Mouse (Mus musculus) neural tube, embryonic 11.5 days (tissue): ENCODE results near the gene Usp2. TPM values are rescaled to one million over a fixed set of nuclear protein-coding genes. Genes with fewer than 3 reads are reported as not detected.

Experiments
- ATAC-seq: fragments of 200-750 bp; cut with Nextera tagmentation; 2 replicates; pipeline ENCODE4 v1.8.0; 2017; ENCODE audit warnings: moderate number of reproducible peaks, mild to moderate bottlenecking, moderate TSS enrichment, moderate library complexity; ENCODE audit not compliant: insufficient read depth, low FRiP score, low TSS enrichment
- DNase-seq: peaks from one replicate; pipeline ENCODE4 v3.0.0-alpha.2; 2015; ENCODE audit warnings: low spot score
- H3K27ac ChIP-seq: fragments of 300-500 bp; sonication (generic); 2 replicates; pipeline ENCODE4 v1.5.1; 2014; ENCODE audit warnings: low read depth, mild to moderate bottlenecking, low read length
- H3K27me3 ChIP-seq: fragments of 300-500 bp; sonication (generic); 2 replicates; pipeline ENCODE4 v1.6.1; 2014; ENCODE audit warnings: mild to moderate bottlenecking, low read length, mixed read lengths; ENCODE audit not compliant: control insufficient read depth, insufficient read depth
- H3K36me3 ChIP-seq: fragments of 300-500 bp; sonication (generic); 2 replicates; pipeline ENCODE4 v1.6.1; 2014; ENCODE audit warnings: mild to moderate bottlenecking, low read length, moderate library complexity, mixed read lengths; ENCODE audit not compliant: control insufficient read depth, insufficient read depth
- H3K4me1 ChIP-seq: fragments of 300-500 bp; sonication (generic); 2 replicates; pipeline ENCODE4 v1.6.1; 2014; ENCODE audit warnings: low read length, mixed read lengths; ENCODE audit not compliant: control insufficient read depth, insufficient read depth
- H3K4me2 ChIP-seq: fragments of 300-500 bp; sonication (generic); 2 replicates; pipeline ENCODE4 v1.6.1; 2014; ENCODE audit warnings: low read depth, mild to moderate bottlenecking, moderate library complexity
- H3K4me3 ChIP-seq: fragments of 300-500 bp; sonication (generic); 2 replicates; pipeline ENCODE4 v1.5.1; 2014; ENCODE audit warnings: low read depth, low read length
- H3K9ac ChIP-seq: fragments of 300-500 bp; sonication (generic); 2 replicates; pipeline ENCODE4 v1.6.1; 2014; ENCODE audit warnings: mild to moderate bottlenecking, low read length
- H3K9me3 ChIP-seq: fragments of 300-500 bp; sonication (generic); 2 replicates; pipeline ENCODE4 v1.6.1; 2016; ENCODE audit warnings: low read length; ENCODE audit not compliant: control insufficient read depth
- WGBS: fragments of 180-500 bp; shearing (Covaris S2); extraction: QIAGEN DNeasy Blood & Tissue Kit; methylation state at CpG from one replicate; pipeline ENCODE4 v1.1.7; 2014; 5-methylcytosine and 5-hydroxymethylcytosine counted together
- polyA plus RNA-seq: library from polyadenylated mRNA; unstranded; fragments of >200 nt; fragmentation: Nextera tagmentation; extraction: Ambion mirVana; gene quantifications from 2 replicates; pipeline ENCODE4 v1.2.1, GENCODE M21; 2014

Gene Usp2
- 10.5 and 11.7 TPM in 2 replicates for polyA plus RNA-seq

GRCm38 (mm10) chr9:44066785-44067225 is at the start of gene Usp2:
Usp2 (plus strand) TSS chr9:44067021.
- H3K9me3 ChIP-seq, result no peaks in the 10 kb centered on the region
- peak within 1 kb of the TSS; percentile 81 for H3K4me2 ChIP-seq
- no peaks in the 10 kb centered on the region for H3K27me3 ChIP-seq
- H3K27ac ChIP-seq, result no peak within 1 kb of the TSS
- no peaks in the 10 kb centered on the region for H3K36me3 ChIP-seq
- DNase-seq (peak; percentile 98), ATAC-seq (peak; percentile 95)
- peak within 1 kb of the TSS; percentile 40 for H3K4me3 ChIP-seq
- peaks cover 17% of the 10 kb centered on the region for H3K4me1 ChIP-seq
- WGBS, result under 1% methylated on average over 38 of the region's 38 CpGs
- H3K9ac ChIP-seq, result peak within 1 kb of the TSS; percentile 44

- H3K4me1 ChIP-seq, result no peaks in the 10 kb centered on the region
- no peak overlapping the region for H3K27ac ChIP-seq
- 75% methylated on average over 5 of the region's 5 CpGs for WGBS
- H3K4me2 ChIP-seq, result no peak overlapping the region
- H3K27me3 ChIP-seq, result no peaks in the 10 kb centered on the region
- ATAC-seq, result no peak
- no peaks in the 10 kb centered on the region for H3K9me3 ChIP-seq
- DNase-seq, result no peak
- no peaks in the 10 kb centered on the region for H3K36me3 ChIP-seq
- H3K4me3 ChIP-seq, result no peak overlapping the region
- H3K9ac ChIP-seq, result no peak overlapping the region
These were observed 49.0 kb upstream of the Usp2 start for GRCm38 (mm10) chr9:44017846-44018245.

- no peak overlapping the region for H3K4me3 ChIP-seq
- WGBS, result 86% methylated on average over 7 of the region's 7 CpGs
- no peaks in the 10 kb centered on the region for H3K36me3 ChIP-seq
- H3K9me3 ChIP-seq, result no peaks in the 10 kb centered on the region
- no peak for ATAC-seq
- no peak overlapping the region for H3K27ac ChIP-seq
- no peak overlapping the region for H3K9ac ChIP-seq
- no peak for DNase-seq
- H3K27me3 ChIP-seq, result no peaks in the 10 kb centered on the region
- H3K4me1 ChIP-seq, result no peaks in the 10 kb centered on the region
- no peak overlapping the region for H3K4me2 ChIP-seq
These were observed 46.8 kb upstream of the Usp2 start for GRCm38 (mm10) chr9:44020001-44020400.

GRCm38 (mm10) chr9:44022100-44022847 is 44.5 kb upstream of the Usp2 start:
- no peak overlapping the region for H3K27ac ChIP-seq
- no peak overlapping the region for H3K4me3 ChIP-seq
- no peaks in the 10 kb centered on the region for H3K9me3 ChIP-seq
- no peak for ATAC-seq
- DNase-seq, result no peak
- H3K4me1 ChIP-seq, result no peaks in the 10 kb centered on the region
- no peaks in the 10 kb centered on the region for H3K27me3 ChIP-seq
- 66% methylated on average over 8 of the region's 8 CpGs for WGBS
- no peak overlapping the region for H3K9ac ChIP-seq
- no peak overlapping the region for H3K4me2 ChIP-seq
- H3K36me3 ChIP-seq, result no peaks in the 10 kb centered on the region

GRCm38 (mm10) chr9:44024096-44024495 is 42.7 kb upstream of the Usp2 start:
- Histone ChIP-seq H3K4me1 (no peaks in the 10 kb centered on the region), H3K36me3 (no peaks in the 10 kb centered on the region), H3K27ac (no peak overlapping the region), H3K4me3 (no peak overlapping the region), H3K27me3 (no peaks in the 10 kb centered on the region), H3K9me3 (no peaks in the 10 kb centered on the region), H3K9ac (no peak overlapping the region), H3K4me2 (no peak overlapping the region)
- DNase-seq, result no peak
- no peak for ATAC-seq
- WGBS, result 88% methylated on average over 3 of the region's 3 CpGs

- Histone ChIP-seq H3K36me3 (no peaks in the 10 kb centered on the region), H3K27ac (no peak overlapping the region), H3K4me1 (no peaks in the 10 kb centered on the region), H3K9ac (no peak overlapping the region), H3K4me3 (no peak overlapping the region), H3K4me2 (no peak overlapping the region), H3K27me3 (no peaks in the 10 kb centered on the region), H3K9me3 (no peaks in the 10 kb centered on the region)
- DNase-seq, result no peak
- ATAC-seq, result no peak
- WGBS, result 58% methylated on average over 5 of the region's 5 CpGs
These were observed 37.1 kb upstream of the Usp2 start for GRCm38 (mm10) chr9:44029580-44030236.

- H3K27ac ChIP-seq, result no peak overlapping the region
- H3K9ac ChIP-seq, result no peak overlapping the region
- H3K4me2 ChIP-seq, result no peak overlapping the region
- ATAC-seq (no peak), DNase-seq (no peak)
- no peaks in the 10 kb centered on the region for H3K36me3 ChIP-seq
- WGBS, result 89% methylated on average over 4 of the region's 4 CpGs
- H3K27me3 ChIP-seq, result no peaks in the 10 kb centered on the region
- H3K4me1 ChIP-seq, result no peaks in the 10 kb centered on the region
- H3K9me3 ChIP-seq, result no peaks in the 10 kb centered on the region
- no peak overlapping the region for H3K4me3 ChIP-seq
These were observed 36.2 kb upstream of the Usp2 start for GRCm38 (mm10) chr9:44030646-44031045.

- Histone ChIP-seq H3K36me3 (no peaks in the 10 kb centered on the region), H3K9me3 (no peaks in the 10 kb centered on the region)
- 84% methylated on average over 5 of the region's 5 CpGs for WGBS
These were observed 35.7 kb upstream of the Usp2 start for GRCm38 (mm10) chr9:44031079-44031478.

GRCm38 (mm10) chr9:44031946-44032345 is 34.9 kb upstream of the Usp2 start:
- ATAC-seq (no peak), DNase-seq (no peak)
- H3K4me3 ChIP-seq, result no peak overlapping the region
- no peaks in the 10 kb centered on the region for H3K36me3 ChIP-seq
- no peak overlapping the region for H3K4me2 ChIP-seq
- no peaks in the 10 kb centered on the region for H3K9me3 ChIP-seq
- 79% methylated on average over 4 of the region's 4 CpGs for WGBS
- no peak overlapping the region for H3K27ac ChIP-seq
- H3K9ac ChIP-seq, result no peak overlapping the region
- no peaks in the 10 kb centered on the region for H3K27me3 ChIP-seq
- no peaks in the 10 kb centered on the region for H3K4me1 ChIP-seq

More at GRCm38 (mm10) chr9:44031079-44031478, 35.7 kb upstream of the Usp2 start:
- no peak overlapping the region for H3K27ac ChIP-seq
- DNase-seq (no peak), ATAC-seq (no peak)
- no peak overlapping the region for H3K9ac ChIP-seq
- H3K27me3 ChIP-seq, result no peaks in the 10 kb centered on the region
- H3K4me3 ChIP-seq, result no peak overlapping the region
- H3K4me1 ChIP-seq, result no peaks in the 10 kb centered on the region
- H3K4me2 ChIP-seq, result no peak overlapping the region
